Mouse (Mus musculus) hindbrain, embryonic 11.5 days (tissue): ENCODE measurements around the gene Poln. TPM values are rescaled to one million over a fixed set of nuclear protein-coding genes. Genes with fewer than 3 reads are reported as not detected.

Source experiments
- ATAC-seq: fragments of 200-750 bp; cut with Nextera tagmentation; 2 replicates; pipeline ENCODE4 v1.8.0; 2017; ENCODE audit warnings: mild to moderate bottlenecking, moderate TSS enrichment, moderate library complexity; ENCODE audit not compliant: low FRiP score
- DNase-seq: peaks from one replicate; pipeline ENCODE4 v3.0.0-alpha.2; 2015; ENCODE audit warnings: low spot score
- H3K27ac ChIP-seq: fragments of 300-500 bp; sonication (generic); 2 replicates; pipeline ENCODE4 v1.5.1; 2014; ENCODE audit warnings: mild to moderate bottlenecking, low read depth, low read length
- H3K27me3 ChIP-seq: fragments of 300-500 bp; sonication (generic); 2 replicates; pipeline ENCODE4 v1.6.1; 2014; ENCODE audit warnings: mild to moderate bottlenecking, low read length, moderate library complexity, mixed read lengths; ENCODE audit not compliant: control insufficient read depth, insufficient read depth
- H3K36me3 ChIP-seq: fragments of 300-500 bp; sonication (generic); 2 replicates; pipeline ENCODE4 v1.6.1; 2014; ENCODE audit warnings: mild to moderate bottlenecking, low read length, moderate library complexity, mixed read lengths; ENCODE audit not compliant: control insufficient read depth, insufficient read depth
- H3K4me1 ChIP-seq: fragments of 300-500 bp; sonication (generic); replicated peaks from 2 replicates; pipeline ENCODE4 v1.6.1; 2014; ENCODE audit warnings: low read length, mixed read lengths; ENCODE audit not compliant: control insufficient read depth, insufficient read depth
- H3K4me2 ChIP-seq: fragments of 300-500 bp; sonication (generic); replicated peaks from 2 replicates; pipeline ENCODE4 v1.6.1; 2014; ENCODE audit warnings: mild to moderate bottlenecking, low read depth, low read length
- H3K4me3 ChIP-seq: fragments of 300-500 bp; sonication (generic); 2 replicates; pipeline ENCODE4 v1.5.1; 2014; ENCODE audit warnings: low read depth, low read length
- H3K9ac ChIP-seq: fragments of 300-500 bp; sonication (generic); 2 replicates; pipeline ENCODE4 v1.6.1; 2014; ENCODE audit warnings: low read depth, low read length
- H3K9me3 ChIP-seq: fragments of 300-500 bp; sonication (generic); 2 replicates; pipeline ENCODE4 v1.6.1; 2016; ENCODE audit warnings: low read length; ENCODE audit not compliant: control insufficient read depth
- WGBS: fragments of 180-500 bp; shearing (Covaris S2); extraction: QIAGEN DNeasy Blood & Tissue Kit; methylation state at CpG from one replicate; pipeline ENCODE4 v1.1.7; 2014; 5-methylcytosine and 5-hydroxymethylcytosine counted together
- polyA plus RNA-seq: library from polyadenylated mRNA; unstranded; fragments of >200 nt; fragmentation: Nextera tagmentation; extraction: Ambion mirVana; gene quantifications from 2 replicates; pipeline ENCODE4 v1.2.1, GENCODE M21; 2014

Poln gene
- polyA plus RNA-seq, 1 experiment from 2014 or later = 0.26 TPM

- Histone ChIP-seq H3K9ac (no peak overlapping the region), H3K36me3 (no peaks in the 10 kb centered on the region), H3K4me3 (no peak overlapping the region), H3K27me3 (no peaks in the 10 kb centered on the region), H3K4me2 (no peak overlapping the region), H3K27ac (no peak overlapping the region), H3K4me1 (no peaks in the 10 kb centered on the region), H3K9me3 (no peaks in the 10 kb centered on the region)
- ATAC-seq = no peak
- no peak for DNase-seq
- WGBS = 83% methylated on average over 4 of the region's 4 CpGs
Observed at GRCm38 (mm10) chr5:34006832-34007231, 162.4 kb downstream of the Poln start.

- 85% methylated on average over 5 of the region's 5 CpGs for WGBS
- H3K4me2 ChIP-seq = no peak overlapping the region
- ATAC-seq (no peak), DNase-seq (no peak)
- no peaks in the 10 kb centered on the region for H3K4me1 ChIP-seq
- no peaks in the 10 kb centered on the region for H3K9me3 ChIP-seq
- H3K4me3 ChIP-seq = no peak overlapping the region
- no peaks in the 10 kb centered on the region for H3K36me3 ChIP-seq
- no peak overlapping the region for H3K27ac ChIP-seq
- H3K9ac ChIP-seq = no peak overlapping the region
- no peaks in the 10 kb centered on the region for H3K27me3 ChIP-seq
Observed at GRCm38 (mm10) chr5:34004618-34005017, 164.6 kb downstream of the Poln start.

GRCm38 (mm10) chr5:34002636-34003035, 166.6 kb downstream of the Poln start:
- 94% methylated on average over 4 of the region's 4 CpGs for WGBS
- ATAC-seq (no peak), DNase-seq (no peak)

GRCm38 (mm10) chr5:34001401-34001800, 167.8 kb downstream of the Poln start:
- DNase-seq (no peak), ATAC-seq (no peak)
- Histone ChIP-seq H3K9ac (no peak overlapping the region), H3K27ac (no peak overlapping the region), H3K4me1 (peaks cover 8% of the 10 kb centered on the region; the same call in 1 of the 2 replicates), H3K4me2 (no peak overlapping the region), H3K36me3 (no peaks in the 10 kb centered on the region), H3K27me3 (no peaks in the 10 kb centered on the region), H3K9me3 (no peaks in the 10 kb centered on the region), H3K4me3 (no peak overlapping the region)
- WGBS = 100% methylated on average over 1 of the region's 1 CpGs

More at GRCm38 (mm10) chr5:34002636-34003035, 166.6 kb downstream of the Poln start:
- Histone ChIP-seq H3K27me3 (no peaks in the 10 kb centered on the region), H3K4me1 (peaks cover 7% of the 10 kb centered on the region; the same call in 1 of the 2 replicates), H3K27ac (no peak overlapping the region), H3K9me3 (no peaks in the 10 kb centered on the region), H3K9ac (no peak overlapping the region), H3K4me2 (no peak overlapping the region), H3K36me3 (no peaks in the 10 kb centered on the region), H3K4me3 (no peak overlapping the region)

GRCm38 (mm10) chr5:34000809-34001208, 168.4 kb downstream of the Poln start:
- H3K36me3 ChIP-seq = no peaks in the 10 kb centered on the region
- no peak for DNase-seq
- H3K27ac ChIP-seq = no peak overlapping the region
- no peaks in the 10 kb centered on the region for H3K9me3 ChIP-seq
- no peak overlapping the region for H3K4me3 ChIP-seq
- H3K4me1 ChIP-seq = peaks cover 8% of the 10 kb centered on the region; the same call in 1 of the 2 replicates
- WGBS = 96% methylated on average over 25 of the region's 25 CpGs
- no peak for ATAC-seq
- no peak overlapping the region for H3K9ac ChIP-seq
- no peaks in the 10 kb centered on the region for H3K27me3 ChIP-seq
- no peak overlapping the region for H3K4me2 ChIP-seq

GRCm38 (mm10) chr5:33999466-34000090, 169.7 kb downstream of the Poln start:
- Histone ChIP-seq H3K36me3 (no peaks in the 10 kb centered on the region), H3K9me3 (no peaks in the 10 kb centered on the region), H3K27me3 (no peaks in the 10 kb centered on the region), H3K4me1 (peaks cover 8% of the 10 kb centered on the region; the same call in 1 of the 2 replicates), H3K4me2 (peak overlapping the region; percentile 13; the same call in 1 of the 2 replicates), H3K27ac (no peak overlapping the region), H3K9ac (no peak overlapping the region), H3K4me3 (no peak overlapping the region)
- DNase-seq = no peak
- no peak for ATAC-seq
- WGBS = 86% methylated on average over 6 of the region's 6 CpGs

GRCm38 (mm10) chr5:33998505-33998877, 170.8 kb downstream of the Poln start:
- Histone ChIP-seq H3K9ac (no peak overlapping the region), H3K36me3 (no peaks in the 10 kb centered on the region), H3K4me1 (peaks cover 8% of the 10 kb centered on the region; the same call in 1 of the 2 replicates), H3K27ac (no peak overlapping the region), H3K4me3 (peak overlapping the region; percentile 62; the same call in 1 of the 2 replicates), H3K4me2 (peak overlapping the region; percentile 92), H3K9me3 (no peaks in the 10 kb centered on the region), H3K27me3 (no peaks in the 10 kb centered on the region)
- 88% methylated on average over 3 of the region's 3 CpGs for WGBS
- no peak for DNase-seq
- ATAC-seq = no peak

- WGBS = 78% methylated on average over 19 of the region's 20 CpGs
- peaks cover 8% of the 10 kb centered on the region; the same call in 1 of the 2 replicates for H3K4me1 ChIP-seq
- peak overlapping the region; percentile 62 for H3K4me3 ChIP-seq
- H3K9me3 ChIP-seq = no peaks in the 10 kb centered on the region
- peak overlapping the region; percentile 92 for H3K4me2 ChIP-seq
- ATAC-seq = no peak
- H3K27ac ChIP-seq = no peak overlapping the region
- H3K9ac ChIP-seq = peak overlapping the region; percentile 78
- H3K36me3 ChIP-seq = no peaks in the 10 kb centered on the region
- H3K27me3 ChIP-seq = no peaks in the 10 kb centered on the region
- no peak for DNase-seq
Observed at GRCm38 (mm10) chr5:33997829-33998504, 171.3 kb downstream of the Poln start.
